Mouse (Mus musculus): ENCODE measurements around the gene Olfr145.

DNA sequence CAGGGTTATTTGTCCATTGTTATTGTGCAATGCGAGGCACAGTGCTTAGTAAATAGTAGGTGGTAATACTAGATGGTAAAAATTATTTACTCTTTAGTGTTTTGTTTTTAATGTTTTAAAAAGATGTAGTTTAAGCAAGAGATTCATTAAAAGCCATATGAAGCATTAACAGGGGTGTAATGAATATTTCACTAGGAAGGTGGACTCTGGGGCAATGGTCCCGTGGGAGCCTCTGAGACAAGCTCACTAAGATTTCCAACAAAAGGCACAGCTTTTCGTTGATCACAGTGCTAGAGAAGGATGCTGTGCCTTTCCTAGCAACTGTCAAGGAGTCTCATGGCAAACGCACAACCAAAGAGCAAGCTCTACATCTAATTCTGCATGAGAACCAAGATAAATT, 42.6 kb upstream of the Olfr145 start, which contains the start of gene Olfr877:
- no peak for TF ChIP-seq CTCF (IDR thresholded peaks at IDR 0.05; ENCODE audit: low read depth)
- TF ChIP-seq EP300 (IDR thresholded peaks at IDR 0.05; ENCODE audit: low read depth) = no peak

Data from heart, postnatal 0 days (tissue).